Mouse (Mus musculus) small intestine, adult 2 months (tissue): ENCODE results near the gene Apba1.

ENCODE experiments used
- CTCF ChIP-seq: fragments of 200-500 bp; IDR thresholded peaks from 2 replicates; pipeline ENCODE4 v1.5.1; 2012; ENCODE audit warnings: low read depth, mild to moderate bottlenecking, control low read depth, inconsistent platforms, low read length, moderate library complexity, mixed read lengths; ENCODE audit not compliant: insufficient replicate concordance, insufficient read length; ENCODE audit errors: extremely low read depth
- POLR2A ChIP-seq: fragments of 200-500 bp; IDR thresholded peaks from 2 replicates; pipeline ENCODE4 v1.6.1; 2012; ENCODE audit warnings: low read depth, mild to moderate bottlenecking, control low read depth, inconsistent platforms, low read length, moderate library complexity

GRCm38 (mm10) chr19:23879862-23880261, 121.2 kb downstream of the Apba1 start:
- TF ChIP-seq CTCF (no peak), POLR2A (no peak)
